Mouse (Mus musculus) liver, embryonic 16.5 days (tissue): ENCODE results near the gene Ky. TPM values are rescaled to one million over a fixed set of nuclear protein-coding genes. Genes with fewer than 3 reads are reported as not detected.

Source experiments
- ATAC-seq: fragments of 200-750 bp; cut with Nextera tagmentation; 2 replicates; pipeline ENCODE4 v1.8.0; 2017; ENCODE audit warnings: low read depth, mild to moderate bottlenecking, moderate number of reproducible peaks, moderate library complexity
- H3K27ac ChIP-seq: fragments of 300-500 bp; sonication (generic); 2 replicates; pipeline ENCODE4 v1.5.1; 2014; ENCODE audit warnings: mild to moderate bottlenecking, low read length
- H3K27me3 ChIP-seq: fragments of 300-500 bp; sonication (generic); 2 replicates; pipeline ENCODE4 v1.6.1; 2014; ENCODE audit warnings: low read depth, low read length, mixed read lengths; ENCODE audit not compliant: control insufficient read depth, insufficient read depth
- H3K36me3 ChIP-seq: fragments of 300-500 bp; sonication (generic); 2 replicates; pipeline ENCODE4 v1.6.1; 2014; ENCODE audit warnings: mild to moderate bottlenecking; ENCODE audit not compliant: control insufficient read depth, insufficient read depth
- H3K4me1 ChIP-seq: fragments of 300-500 bp; sonication (generic); 2 replicates; pipeline ENCODE4 v1.6.1; 2014; ENCODE audit warnings: low read depth, low read length, mixed read lengths; ENCODE audit not compliant: control insufficient read depth
- H3K4me2 ChIP-seq: fragments of 300-500 bp; sonication (generic); 2 replicates; pipeline ENCODE4 v1.6.1; 2014; ENCODE audit warnings: low read depth, low read length, mixed read lengths
- H3K4me3 ChIP-seq: fragments of 300-500 bp; sonication (generic); 2 replicates; pipeline ENCODE4 v1.5.1; 2014; ENCODE audit warnings: low read depth, mild to moderate bottlenecking, low read length
- H3K9ac ChIP-seq: fragments of 300-500 bp; sonication (generic); 2 replicates; pipeline ENCODE4 v1.6.1; 2014; ENCODE audit warnings: low read depth, low read length
- H3K9me3 ChIP-seq: fragments of 300-500 bp; sonication (generic); replicated peaks from 2 replicates; pipeline ENCODE4 v1.6.1; 2016; ENCODE audit warnings: low read length; ENCODE audit not compliant: control insufficient read depth
- whole genome bisulfite sequencing: fragments of 180-500 bp; shearing (Covaris S2); extraction: QIAGEN DNeasy Blood & Tissue Kit; methylation state at CpG from one replicate; pipeline ENCODE4 v1.1.7; 2014; ENCODE audit not compliant: insufficient replicate concordance; 5-methylcytosine and 5-hydroxymethylcytosine counted together
- polyA plus RNA-seq: library from polyadenylated mRNA; unstranded; fragments of >200 nt; fragmentation: Nextera tagmentation; extraction: Ambion mirVana; gene quantifications from 2 replicates; pipeline ENCODE4 v1.2.1, GENCODE M21; 2015

The Ky gene
- polyA plus RNA-seq, 1 experiment from 2014 or later, result 0.02 TPM

DNA sequence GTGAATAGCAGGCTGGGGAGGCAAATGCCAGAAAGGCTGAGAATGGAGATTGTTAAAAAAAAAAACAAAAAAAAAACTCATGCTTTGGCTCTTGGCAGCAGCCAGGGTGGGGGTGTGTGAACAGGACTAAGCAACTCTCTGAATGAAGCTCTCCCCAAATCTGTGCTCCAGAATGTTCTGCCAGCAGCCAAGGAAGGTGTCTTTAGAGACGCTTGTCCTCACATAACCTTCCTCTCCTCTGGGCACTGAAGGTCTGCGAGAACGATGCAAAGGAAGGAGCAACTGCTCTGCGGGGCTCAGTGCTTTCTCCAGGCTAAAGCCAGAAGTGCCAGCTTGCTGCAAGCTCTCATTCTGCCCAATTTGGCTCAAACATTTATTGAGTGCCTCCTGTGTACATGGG, 6.3 kb upstream of the Ky start:
- no peak overlapping the region for H3K9ac ChIP-seq
- ATAC-seq, result no peak
- no peak overlapping the region for H3K4me3 ChIP-seq
- H3K27me3 ChIP-seq, result no peaks in the 10 kb centered on the region
- no peak overlapping the region for H3K27ac ChIP-seq
- H3K4me2 ChIP-seq, result no peak overlapping the region
- H3K4me1 ChIP-seq, result no peaks in the 10 kb centered on the region; the same call in 1 of the 2 replicates
- H3K9me3 ChIP-seq, result no peaks in the 10 kb centered on the region
- H3K36me3 ChIP-seq, result no peaks in the 10 kb centered on the region
- WGBS, result 71% methylated on average over 4 of the region's 4 CpGs

DNA sequence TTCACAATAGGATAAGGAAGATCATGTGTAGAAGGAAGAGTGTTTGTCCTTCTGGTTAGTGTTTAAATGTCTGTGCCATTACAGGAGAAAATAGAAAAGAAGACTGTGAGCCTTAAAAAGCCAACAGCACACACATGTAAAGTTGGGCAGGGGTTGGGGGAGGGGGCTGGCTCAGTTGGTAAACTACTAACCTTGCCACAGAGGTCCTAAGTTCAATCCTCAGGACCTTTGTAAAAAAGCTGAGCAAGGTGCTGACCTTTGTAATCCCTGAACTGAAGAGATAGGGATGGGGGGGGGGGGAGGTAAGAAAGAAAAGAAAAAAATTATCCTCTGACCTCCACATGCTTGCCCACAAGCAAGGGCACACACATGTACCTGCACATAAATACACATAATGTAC, 5.8 kb upstream of the Ky start:
- H3K4me3 ChIP-seq, result no peak overlapping the region
- H3K9ac ChIP-seq, result no peak overlapping the region
- no peaks in the 10 kb centered on the region for H3K36me3 ChIP-seq
- H3K27ac ChIP-seq, result no peak overlapping the region
- ATAC-seq, result no peak
- no peak overlapping the region for H3K4me2 ChIP-seq
- no peaks in the 10 kb centered on the region for H3K9me3 ChIP-seq
- no peaks in the 10 kb centered on the region; the same call in 1 of the 2 replicates for H3K4me1 ChIP-seq
- H3K27me3 ChIP-seq, result no peaks in the 10 kb centered on the region

DNA sequence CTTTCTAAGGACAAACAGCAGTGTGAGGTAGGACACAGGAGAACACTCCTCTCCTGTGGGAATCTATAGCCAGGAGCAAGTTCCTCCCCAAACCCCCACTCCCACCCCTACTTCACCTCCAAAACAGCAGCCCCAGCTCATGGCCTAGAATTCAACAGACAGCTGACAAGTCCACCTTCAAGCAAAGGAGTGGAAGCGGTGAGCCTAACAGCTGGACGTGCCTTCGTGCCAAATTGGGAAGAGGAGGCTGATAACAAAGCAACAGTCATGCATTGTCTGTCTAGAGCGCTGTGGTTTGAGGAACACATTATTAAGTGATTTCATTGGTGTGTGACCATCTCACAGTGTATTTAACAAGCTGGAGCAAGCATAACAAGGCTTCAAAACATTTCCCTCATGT, 4.4 kb upstream of the Ky start:
- H3K4me1 ChIP-seq, result no peaks in the 10 kb centered on the region; the same call in 1 of the 2 replicates
- no peak for ATAC-seq
- 65% methylated on average over 4 of the region's 4 CpGs for WGBS

DNA sequence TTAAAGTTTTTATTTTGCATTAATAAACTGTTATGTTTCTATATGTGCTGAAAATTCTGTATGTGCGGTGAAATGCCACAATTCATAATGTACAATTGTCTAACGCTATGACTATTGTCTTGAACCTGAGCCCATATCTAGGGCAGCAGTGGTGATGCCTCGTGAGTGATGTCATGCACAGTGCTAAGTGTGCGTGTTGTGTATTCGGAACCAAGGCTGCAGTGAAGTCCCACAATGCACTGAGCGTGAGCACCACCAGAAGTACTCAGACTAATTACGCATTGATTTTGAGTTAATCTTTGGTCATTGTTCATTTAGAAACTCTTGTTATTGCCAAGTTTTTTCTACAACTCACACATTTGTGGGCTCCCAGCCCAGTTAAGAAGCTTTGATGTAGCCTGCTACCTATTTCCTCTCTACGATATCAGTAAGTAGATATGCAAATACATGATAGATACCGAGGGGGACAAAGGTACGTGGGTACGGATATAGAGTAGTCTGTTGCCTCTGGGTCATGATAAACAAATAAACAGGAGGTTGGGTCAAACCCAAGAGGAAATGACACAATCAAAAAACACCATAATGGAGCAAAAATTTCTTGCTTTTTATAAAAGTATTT, 3.4 kb upstream of the Ky start:
- H3K9me3 ChIP-seq, result no peaks in the 10 kb centered on the region
- WGBS, result 58% methylated on average over 11 of the region's 11 CpGs
- no peak overlapping the region for H3K4me3 ChIP-seq
- H3K9ac ChIP-seq, result no peak overlapping the region
- H3K27me3 ChIP-seq, result peaks cover 13% of the 10 kb centered on the region
- no peaks in the 10 kb centered on the region for H3K36me3 ChIP-seq
- no peak for ATAC-seq
- no peak overlapping the region for H3K4me2 ChIP-seq
- H3K4me1 ChIP-seq, result no peaks in the 10 kb centered on the region; the same call in 1 of the 2 replicates
- no peak overlapping the region for H3K27ac ChIP-seq

More for the DNA sequence above, 4.4 kb upstream of the Ky start:
- Histone ChIP-seq H3K27me3 (peaks cover 6% of the 10 kb centered on the region), H3K4me3 (no peak overlapping the region), H3K9me3 (no peaks in the 10 kb centered on the region), H3K4me2 (no peak overlapping the region), H3K36me3 (no peaks in the 10 kb centered on the region), H3K27ac (no peak overlapping the region), H3K9ac (no peak overlapping the region)

DNA sequence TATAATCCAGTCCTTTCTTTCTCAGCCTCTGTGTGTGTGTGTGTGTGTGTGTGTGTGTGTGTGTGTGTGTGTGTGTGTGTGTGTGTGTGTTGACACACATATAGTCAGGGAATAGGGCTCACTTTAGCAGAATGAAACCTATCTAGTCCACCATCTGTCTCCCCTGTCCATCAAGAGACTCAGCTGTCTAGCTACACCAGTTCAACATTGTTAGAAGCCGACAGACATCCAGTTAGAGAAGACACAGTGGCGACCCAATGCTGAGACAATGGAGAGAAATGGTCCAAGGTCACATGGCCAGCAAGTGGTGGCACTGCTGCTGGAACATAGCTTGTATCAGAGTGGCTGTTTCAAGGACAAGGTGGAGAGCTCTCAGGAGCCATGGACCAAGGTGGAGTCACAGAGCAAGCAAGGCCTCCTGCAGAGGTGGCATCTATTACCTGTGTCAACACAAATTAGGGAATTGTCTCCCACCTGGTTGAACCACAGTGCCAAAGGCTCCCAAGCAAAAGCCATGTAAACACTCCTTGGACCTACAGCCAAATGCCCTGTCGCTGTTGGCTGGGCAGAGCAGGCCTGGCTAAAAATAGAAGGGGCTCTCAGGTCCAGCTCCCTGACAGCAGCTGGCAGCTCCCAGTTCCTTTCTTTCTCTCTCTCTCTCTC, 703 bp upstream of the Ky start:
- WGBS, result 43% methylated on average over 3 of the region's 3 CpGs
- no peaks in the 10 kb centered on the region for H3K36me3 ChIP-seq

DNA sequence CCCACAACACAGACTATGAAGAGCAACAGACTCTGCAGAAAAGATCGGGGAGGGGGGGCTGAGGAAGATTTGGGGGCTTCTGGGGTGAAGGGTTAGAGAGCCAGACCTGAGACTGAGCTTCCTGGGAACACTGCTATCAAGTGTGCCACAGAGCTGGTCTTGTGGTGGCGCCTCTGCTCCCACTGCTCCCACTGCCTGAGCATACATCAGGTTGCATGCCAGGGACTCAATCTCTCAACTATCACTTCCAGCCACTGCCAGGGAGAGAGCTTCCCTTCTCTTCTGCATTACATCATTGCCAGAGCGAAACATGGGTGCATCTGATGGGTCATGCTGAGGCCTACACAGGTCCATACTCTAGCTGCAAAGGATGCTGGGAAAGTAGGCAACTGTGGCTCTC, 2.8 kb downstream of the Ky start:
- Histone ChIP-seq H3K4me2 (no peak overlapping the region), H3K27ac (no peak overlapping the region), H3K4me1 (no peaks in the 10 kb centered on the region), H3K9me3 (no peaks in the 10 kb centered on the region), H3K36me3 (no peaks in the 10 kb centered on the region), H3K9ac (no peak overlapping the region), H3K27me3 (peaks cover 13% of the 10 kb centered on the region), H3K4me3 (no peak overlapping the region)
- no peak for ATAC-seq
- 59% methylated on average over 3 of the region's 3 CpGs for WGBS

More for the DNA sequence above, 703 bp upstream of the Ky start:
- Histone ChIP-seq H3K9me3 (no peaks in the 10 kb centered on the region), H3K4me1 (no peaks in the 10 kb centered on the region), H3K4me2 (no peak overlapping the region), H3K27me3 (peaks cover 13% of the 10 kb centered on the region), H3K9ac (no peak overlapping the region), H3K27ac (no peak overlapping the region), H3K4me3 (no peak overlapping the region)
- ATAC-seq, result no peak

DNA sequence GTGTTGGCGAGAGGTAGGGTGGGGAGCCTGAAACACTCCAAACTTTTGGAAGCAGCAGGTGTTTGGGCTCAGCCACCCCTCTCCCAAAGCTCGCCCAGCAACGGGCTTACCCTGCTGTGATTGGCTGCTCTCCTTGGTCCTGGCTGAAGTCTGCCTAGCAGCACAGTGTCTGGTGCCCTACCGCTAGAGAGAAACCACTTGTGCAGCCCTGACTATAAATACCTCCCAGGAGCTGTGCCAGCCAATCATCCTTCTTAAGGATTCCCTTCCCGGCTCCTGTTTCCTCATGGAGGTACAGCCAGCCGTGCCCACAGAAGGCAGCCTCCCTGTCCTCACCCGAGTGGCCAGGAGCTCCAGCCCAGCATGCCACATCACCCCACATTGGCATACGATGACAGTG, 5.9 kb downstream of the Ky start:
- Histone ChIP-seq H3K9ac (no peak overlapping the region), H3K4me3 (no peak overlapping the region), H3K27ac (no peak overlapping the region), H3K27me3 (peaks cover 4% of the 10 kb centered on the region), H3K36me3 (no peaks in the 10 kb centered on the region), H3K4me1 (no peaks in the 10 kb centered on the region), H3K9me3 (no peaks in the 10 kb centered on the region), H3K4me2 (no peak overlapping the region)
- ATAC-seq, result no peak
- WGBS, result 35% methylated on average over 8 of the region's 8 CpGs

DNA sequence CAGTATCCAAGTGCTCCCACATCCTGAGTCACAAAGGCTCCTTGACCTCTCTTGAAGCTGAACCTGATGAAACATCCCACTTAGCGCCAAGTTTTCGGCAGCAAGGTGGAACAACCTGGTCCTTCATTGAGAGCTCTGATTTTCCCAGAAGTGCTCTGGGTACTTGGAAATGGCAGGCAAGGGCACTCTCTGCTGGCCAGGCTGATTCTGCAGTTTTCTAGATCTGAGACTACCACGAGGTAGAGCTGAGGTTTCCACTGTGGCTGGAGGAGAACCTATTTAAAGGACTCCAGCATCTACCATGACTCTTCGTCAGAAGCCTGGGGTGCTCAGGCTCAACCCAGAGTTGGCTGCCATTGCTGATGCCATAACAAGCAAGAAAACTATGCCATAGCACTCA, 8.0 kb downstream of the Ky start:
- H3K4me3 ChIP-seq, result no peak overlapping the region
- ATAC-seq, result no peak
- no peak overlapping the region for H3K4me2 ChIP-seq
- H3K36me3 ChIP-seq, result no peaks in the 10 kb centered on the region
- H3K27me3 ChIP-seq, result no peaks in the 10 kb centered on the region
- H3K4me1 ChIP-seq, result no peaks in the 10 kb centered on the region
- H3K9me3 ChIP-seq, result no peaks in the 10 kb centered on the region
- 62% methylated on average over 4 of the region's 4 CpGs for WGBS
- H3K9ac ChIP-seq, result no peak overlapping the region
- H3K27ac ChIP-seq, result no peak overlapping the region

DNA sequence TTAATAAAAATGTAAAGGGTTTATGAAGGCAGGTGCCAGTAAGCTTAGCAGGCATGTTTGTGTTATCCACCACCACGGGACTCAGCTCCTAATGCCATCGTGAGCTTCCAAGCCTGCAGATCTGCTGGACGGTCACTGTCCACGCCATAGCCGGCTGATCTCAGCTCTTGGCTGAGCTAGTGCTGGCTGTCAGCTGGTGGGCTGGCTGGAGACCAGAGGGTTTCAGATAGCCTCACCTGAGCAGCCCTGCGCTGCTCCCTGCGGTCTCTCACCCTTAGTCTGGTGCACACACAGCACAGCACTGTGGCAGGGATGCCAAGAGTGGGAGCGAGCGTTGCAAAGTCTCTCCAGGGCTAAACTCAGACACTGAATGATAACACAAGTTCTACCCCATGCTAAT, 12.9 kb downstream of the Ky start:
- Histone ChIP-seq H3K9me3 (no peaks in the 10 kb centered on the region), H3K4me3 (no peak overlapping the region), H3K36me3 (no peaks in the 10 kb centered on the region), H3K27me3 (no peaks in the 10 kb centered on the region), H3K9ac (no peak overlapping the region), H3K4me2 (no peak overlapping the region), H3K27ac (no peak overlapping the region), H3K4me1 (no peaks in the 10 kb centered on the region)
- ATAC-seq, result no peak
- 78% methylated on average over 9 of the region's 9 CpGs for WGBS
